Mouse (Mus musculus) heart, embryonic 12.5 days (tissue): ENCODE data around the gene Diras1. TPM values are rescaled to one million over a fixed set of nuclear protein-coding genes. Genes with fewer than 3 reads are reported as not detected.
"Not testable (repeated sequence)": the region's sequence is repeated elsewhere in the genome, so short reads cannot be mapped to it uniquely, and the experiment has no call there.

ENCODE experiments used
- ATAC-seq: fragments of 200-750 bp; cut with Nextera tagmentation; 2 replicates; pipeline ENCODE4 v1.8.0; 2017; ENCODE audit warnings: moderate TSS enrichment, moderate library complexity; ENCODE audit not compliant: insufficient number of reproducible peaks, low FRiP score
- H3K27ac ChIP-seq: fragments of 300-500 bp; sonication (generic); 2 replicates; pipeline ENCODE4 v1.5.1; 2016; ENCODE audit warnings: mild to moderate bottlenecking, moderate library complexity; ENCODE audit not compliant: poor library complexity, severe bottlenecking
- H3K27me3 ChIP-seq: fragments of 300-500 bp; sonication (generic); replicated peaks from 2 replicates; pipeline ENCODE4 v1.6.1; 2016; ENCODE audit warnings: mild to moderate bottlenecking, moderate library complexity
- H3K36me3 ChIP-seq: fragments of 300-500 bp; sonication (generic); 2 replicates; pipeline ENCODE4 v1.6.1; 2016; ENCODE audit warnings: mild to moderate bottlenecking, moderate library complexity
- H3K4me1 ChIP-seq: fragments of 300-500 bp; sonication (generic); replicated peaks from 2 replicates; pipeline ENCODE4 v1.6.1; 2016; ENCODE audit warnings: mild to moderate bottlenecking
- H3K4me2 ChIP-seq: fragments of 300-500 bp; sonication (generic); 2 replicates; pipeline ENCODE4 v1.6.1; 2016; ENCODE audit warnings: mild to moderate bottlenecking, moderate library complexity
- H3K4me3 ChIP-seq: fragments of 300-500 bp; sonication (generic); 2 replicates; pipeline ENCODE4 v1.5.1; 2016; ENCODE audit warnings: mild to moderate bottlenecking
- H3K9ac ChIP-seq: fragments of 300-500 bp; sonication (generic); 2 replicates; pipeline ENCODE4 v1.6.1; 2016; ENCODE audit warnings: mild to moderate bottlenecking, moderate library complexity
- H3K9me3 ChIP-seq: fragments of 300-500 bp; sonication (generic); replicated peaks from 2 replicates; pipeline ENCODE4 v1.6.1; 2016; ENCODE audit warnings: mild to moderate bottlenecking, moderate library complexity
- WGBS: fragments of 180-500 bp; shearing (Covaris S2); methylation state at CpG from one replicate; pipeline ENCODE4 v1.1.7; 2016; 5-methylcytosine and 5-hydroxymethylcytosine counted together
- polyA plus RNA-seq: library from polyadenylated mRNA; unstranded; fragments of >200 nt; fragmentation: Nextera tagmentation; extraction: Ambion mirVana; gene quantifications from 2 replicates; pipeline ENCODE4 v1.2.1, GENCODE M21; 2016

Diras1 gene
- polyA plus RNA-seq: not detected in 2 replicates

DNA sequence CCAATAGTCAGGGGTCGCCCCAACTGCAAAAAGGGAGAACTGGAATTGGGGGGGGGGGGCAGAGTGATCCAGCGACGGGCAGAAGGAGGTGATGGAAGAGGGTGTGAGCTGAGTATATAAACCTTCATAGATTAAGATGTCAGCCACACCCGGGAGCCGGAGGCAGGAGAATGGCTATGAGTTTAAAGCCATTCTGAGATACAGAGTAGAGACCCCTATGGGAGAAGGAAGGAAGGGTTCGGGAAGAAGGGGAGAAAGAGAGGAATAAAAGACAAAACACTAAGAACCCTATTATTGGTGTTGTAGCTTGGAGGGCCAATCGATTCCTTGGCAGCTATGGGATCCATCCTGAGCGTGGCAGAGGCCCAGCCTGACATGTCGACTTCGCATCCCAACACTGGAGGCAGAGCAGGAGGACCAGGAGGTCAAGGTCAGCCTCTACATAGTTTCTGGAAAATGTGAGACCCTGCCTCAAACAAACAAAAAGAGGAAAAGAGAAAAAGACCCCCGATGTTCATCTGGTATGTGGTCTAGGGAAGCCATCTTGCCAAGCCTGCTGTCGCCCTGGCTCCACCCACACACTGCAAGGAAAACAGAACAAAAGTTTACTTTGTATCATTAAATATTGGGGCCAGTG is at the start of gene Diras1:
TSS of gene Diras1 (minus strand) at position 24 of the 637 bp plus-strand sequence.
- 49% methylated on average over 12 of the region's 12 CpGs for WGBS
- Histone ChIP-seq H3K27ac (no peak within 1 kb of the TSS), H3K4me1 (peaks cover 18% of the 10 kb centered on the region), H3K27me3 (peaks cover 56% of the 10 kb centered on the region), H3K9me3 (peaks cover 3% of the 10 kb centered on the region; the same call in 1 of the 2 replicates), H3K9ac (0 out of 2 replicates have a peak within 1 kb of the TSS, but pooled peaks have one; percentile 27), H3K4me3 (peak within 1 kb of the TSS; percentile 29), H3K4me2 (peak within 1 kb of the TSS; percentile 59), H3K36me3 (peaks cover 10% of the 10 kb centered on the region)
- ATAC-seq: no peak

DNA sequence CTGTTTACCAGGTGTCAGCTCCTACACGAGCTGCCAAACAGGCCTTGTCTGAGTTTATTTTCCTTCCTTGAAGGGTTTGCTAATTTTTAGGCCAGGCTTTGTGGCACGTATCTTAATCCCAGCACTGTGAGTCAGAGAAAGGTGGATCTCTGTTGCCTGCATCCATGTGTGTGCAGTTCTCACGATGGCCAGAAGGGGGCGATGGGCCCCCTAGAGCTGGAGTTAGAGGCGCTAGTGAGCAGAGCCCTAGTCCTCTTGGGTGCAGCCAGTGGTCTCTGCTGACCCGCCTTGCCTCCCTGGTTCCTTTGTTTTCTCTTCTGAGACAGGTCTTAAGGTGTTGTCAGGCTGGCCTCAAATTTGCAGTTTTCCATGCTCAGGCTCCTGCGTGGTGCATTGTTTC is 48.0 kb upstream of the Diras1 start:
- ATAC-seq: no peak
- WGBS: 67% methylated on average over 7 of the region's 7 CpGs
- peaks cover 53% of the 10 kb centered on the region for H3K36me3 ChIP-seq
- no peak overlapping the region for H3K27ac ChIP-seq
- H3K9ac ChIP-seq: no peak overlapping the region
- peaks cover 15% of the 10 kb centered on the region for H3K4me1 ChIP-seq
- no peak overlapping the region for H3K4me2 ChIP-seq
- H3K27me3 ChIP-seq: no peaks in the 10 kb centered on the region
- H3K9me3 ChIP-seq: no peaks in the 10 kb centered on the region
- H3K4me3 ChIP-seq: no peak overlapping the region

GRCm38 (mm10) chr10:81072290-81072689 is 46.8 kb upstream of the Diras1 start:
- no peak overlapping the region for H3K9ac ChIP-seq
- ATAC-seq: no peak
- no peaks in the 10 kb centered on the region for H3K9me3 ChIP-seq
- peaks cover 42% of the 10 kb centered on the region for H3K36me3 ChIP-seq
- H3K4me2 ChIP-seq: no peak overlapping the region
- WGBS: 93% methylated on average over 8 of the region's 8 CpGs
- peaks cover 15% of the 10 kb centered on the region for H3K4me1 ChIP-seq
- H3K27me3 ChIP-seq: no peaks in the 10 kb centered on the region
- no peak overlapping the region for H3K4me3 ChIP-seq
- H3K27ac ChIP-seq: no peak overlapping the region

DNA sequence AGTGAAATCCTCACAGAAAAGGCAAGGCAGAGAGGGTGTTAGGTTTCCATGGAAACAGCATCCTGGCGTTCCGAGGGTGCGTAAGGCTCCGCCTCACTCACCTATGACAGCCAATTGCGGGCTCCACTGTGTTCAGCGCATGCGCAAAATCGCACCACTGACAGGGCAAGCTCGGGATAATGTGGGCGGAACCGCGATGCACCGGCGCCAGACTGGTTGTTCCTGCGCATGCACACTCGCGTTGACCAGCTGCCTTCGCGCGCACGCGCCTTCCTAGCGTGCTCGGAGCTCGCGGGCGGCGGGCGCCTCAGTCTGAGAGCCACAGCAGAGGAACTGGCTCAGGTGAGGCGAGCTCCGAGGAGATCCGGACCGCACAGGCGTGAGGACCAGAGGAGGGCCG is 44.4 kb upstream of the Diras1 start, which contains the start of gene Thop1:
TSS of gene Thop1 (plus strand) at position 200 of the 400 bp plus-strand sequence.
- Histone ChIP-seq H3K27ac (no peak within 1 kb of the TSS; the same call in 1 of the 2 replicates), H3K9ac (peak within 1 kb of the TSS; percentile 85), H3K36me3 (peaks cover 22% of the 10 kb centered on the region), H3K27me3 (no peaks in the 10 kb centered on the region), H3K9me3 (no peaks in the 10 kb centered on the region), H3K4me2 (peak within 1 kb of the TSS; percentile 77), H3K4me1 (peaks cover 15% of the 10 kb centered on the region), H3K4me3 (peak within 1 kb of the TSS; percentile 75)
- ATAC-seq: peak; percentile 95
- under 1% methylated on average over 35 of the region's 35 CpGs for WGBS

DNA sequence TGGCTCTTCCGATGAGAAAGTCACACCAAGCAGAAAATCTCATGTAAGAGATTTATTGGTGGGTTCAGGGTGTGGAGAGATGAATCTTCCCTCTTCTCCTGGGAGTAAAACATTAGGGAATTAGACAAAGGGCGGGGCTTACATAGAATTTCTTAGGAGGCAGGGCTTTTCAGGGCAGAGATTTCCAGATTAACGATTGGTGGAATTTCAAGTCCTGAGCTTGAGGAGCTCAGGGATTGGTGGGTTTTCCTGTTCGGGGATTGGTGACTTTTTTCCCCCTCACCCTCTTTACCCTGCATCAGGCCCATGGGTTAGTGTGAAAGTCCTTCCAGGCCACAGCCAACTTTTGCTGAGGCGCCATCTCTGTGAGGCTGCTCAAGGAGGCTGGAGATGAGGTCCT is 43.2 kb upstream of the Diras1 start:
- 61% methylated on average over 5 of the region's 5 CpGs for WGBS
- H3K9ac ChIP-seq: no peak overlapping the region
- H3K4me3 ChIP-seq: no peak overlapping the region

GRCm38 (mm10) chr10:81064519-81064918 is 39.1 kb upstream of the Diras1 start:
- not testable (repeated sequence) for H3K27me3 ChIP-seq, H3K4me2 ChIP-seq, H3K9me3 ChIP-seq, H3K36me3 ChIP-seq, H3K4me3 ChIP-seq, H3K9ac ChIP-seq, H3K4me1 ChIP-seq, ATAC-seq, H3K27ac ChIP-seq
- 84% methylated on average over 8 of the region's 8 CpGs for WGBS

More for the DNA sequence above, 43.2 kb upstream of the Diras1 start:
- no peaks in the 10 kb centered on the region for H3K9me3 ChIP-seq
- H3K36me3 ChIP-seq: peaks cover 10% of the 10 kb centered on the region
- H3K27me3 ChIP-seq: no peaks in the 10 kb centered on the region
- peaks cover 15% of the 10 kb centered on the region for H3K4me1 ChIP-seq
- no peak overlapping the region for H3K4me2 ChIP-seq
- no peak overlapping the region for H3K27ac ChIP-seq
- no peak for ATAC-seq

DNA sequence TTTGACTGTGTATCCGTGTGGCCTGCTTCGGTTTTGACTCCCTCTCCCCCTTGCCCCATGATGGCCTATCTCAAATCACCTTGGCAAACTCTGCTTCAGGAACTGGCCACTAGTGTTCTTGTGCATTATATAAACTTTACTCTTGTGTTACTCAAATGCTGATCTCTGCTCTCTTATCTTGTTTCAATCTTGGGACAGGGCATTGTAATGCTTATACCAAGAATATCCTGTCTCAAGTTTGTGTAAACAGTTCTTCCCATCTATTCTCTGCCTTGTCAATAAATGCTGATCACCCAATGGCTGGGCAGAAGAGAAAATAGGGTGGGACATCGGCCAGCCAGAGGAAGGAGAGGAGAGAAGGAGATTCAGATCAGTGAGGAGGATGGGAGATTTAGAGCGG is 37.2 kb upstream of the Diras1 start:
- Histone ChIP-seq H3K27ac (no peak overlapping the region), H3K9me3 (no peaks in the 10 kb centered on the region), H3K36me3 (no peaks in the 10 kb centered on the region), H3K4me1 (peaks cover 19% of the 10 kb centered on the region), H3K27me3 (no peaks in the 10 kb centered on the region), H3K4me2 (no peak overlapping the region), H3K9ac (no peak overlapping the region), H3K4me3 (no peak overlapping the region)
- ATAC-seq: no peak
- 59% methylated on average over 4 of the region's 4 CpGs for WGBS

- peak within 1 kb of the TSS; percentile 87 for H3K9ac ChIP-seq
- peaks cover 38% of the 10 kb centered on the region for H3K4me1 ChIP-seq
- H3K27me3 ChIP-seq: no peaks in the 10 kb centered on the region
- no peaks in the 10 kb centered on the region for H3K36me3 ChIP-seq
- peak within 1 kb of the TSS; percentile 79 for H3K4me2 ChIP-seq
- peak within 1 kb of the TSS; percentile 7; the same call in 1 of the 2 replicates for H3K27ac ChIP-seq
- WGBS: under 1% methylated on average over 48 of the region's 48 CpGs
- peak; percentile 96 for ATAC-seq
- no peaks in the 10 kb centered on the region for H3K9me3 ChIP-seq
- peak within 1 kb of the TSS; percentile 90 for H3K4me3 ChIP-seq
Observed at GRCm38 (mm10) chr10:81059603-81060543, 34.4 kb upstream of the Diras1 start, which contains the start of gene Sgta. Gene Sgta, minus strand, starts transcription at chr10:81060181.

DNA sequence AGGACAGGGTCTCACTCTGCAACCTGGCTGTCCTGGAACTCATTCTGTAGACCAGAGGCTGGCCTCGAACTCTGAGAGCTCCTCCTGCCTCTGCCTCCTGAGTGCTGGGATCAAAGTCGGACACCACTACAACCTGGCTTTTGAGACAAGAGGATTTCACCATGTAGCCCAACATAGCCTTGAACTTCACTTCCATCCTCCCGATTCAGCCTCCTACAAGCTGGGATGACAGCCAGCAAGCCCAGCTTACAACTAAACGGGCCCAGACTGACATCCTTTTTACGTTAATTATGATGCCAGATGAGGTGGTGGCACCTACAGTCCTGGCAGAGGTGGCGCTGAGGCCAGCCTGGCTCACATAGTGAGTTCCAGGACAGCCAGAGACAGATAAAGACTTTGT is 33.4 kb upstream of the Diras1 start:
- no peak for ATAC-seq
- H3K4me2 ChIP-seq: peak overlapping the region; percentile 79
- peaks cover 40% of the 10 kb centered on the region for H3K4me1 ChIP-seq
- H3K9me3 ChIP-seq: no peaks in the 10 kb centered on the region
- peak overlapping the region; percentile 87 for H3K9ac ChIP-seq
- H3K4me3 ChIP-seq: peak overlapping the region; percentile 90
- H3K36me3 ChIP-seq: 0 out of 2 replicates have a peak, but pooled peaks cover under 1% of the 10 kb centered on the region
- no peaks in the 10 kb centered on the region for H3K27me3 ChIP-seq
- no peak overlapping the region for H3K27ac ChIP-seq
- 82% methylated on average over 6 of the region's 6 CpGs for WGBS

GRCm38 (mm10) chr10:81057406-81058130 is 32.1 kb upstream of the Diras1 start:
- WGBS: 94% methylated on average over 23 of the region's 23 CpGs
- H3K36me3 ChIP-seq: peaks cover 9% of the 10 kb centered on the region; the same call in 1 of the 2 replicates
- H3K27me3 ChIP-seq: no peaks in the 10 kb centered on the region
- peak overlapping the region; percentile 42; the same call in 1 of the 2 replicates for H3K9ac ChIP-seq
- no peak overlapping the region for H3K27ac ChIP-seq
- no peaks in the 10 kb centered on the region for H3K9me3 ChIP-seq
- H3K4me2 ChIP-seq: no peak overlapping the region
- H3K4me3 ChIP-seq: no peak overlapping the region
- H3K4me1 ChIP-seq: peaks cover 40% of the 10 kb centered on the region
- ATAC-seq: no peak
